Mouse (Mus musculus) intestine, postnatal 0 days (tissue): Measurements from ENCODE around the gene Dnaic2. TPM values are rescaled to one million over a fixed set of nuclear protein-coding genes. Genes with fewer than 3 reads are reported as not detected.

Experiments used
- ATAC-seq: fragments of 200-750 bp; cut with Nextera tagmentation; 2 replicates; pipeline ENCODE4 v1.8.0; 2017; ENCODE audit warnings: mild to moderate bottlenecking, moderate TSS enrichment, moderate library complexity
- H3K27ac ChIP-seq: fragments of 300-500 bp; sonication (generic); 2 replicates; pipeline ENCODE4 v1.5.1; 2014; ENCODE audit warnings: mild to moderate bottlenecking, low read depth, low read length, moderate library complexity
- H3K27me3 ChIP-seq: fragments of 300-500 bp; sonication (generic); replicated peaks from 2 replicates; pipeline ENCODE4 v1.6.1; 2014; ENCODE audit warnings: low read length, mixed read lengths; ENCODE audit not compliant: control insufficient read depth, insufficient read depth
- H3K36me3 ChIP-seq: fragments of 300-500 bp; sonication (generic); 2 replicates; pipeline ENCODE4 v1.6.1; 2014; ENCODE audit warnings: mild to moderate bottlenecking, moderate library complexity; ENCODE audit not compliant: control insufficient read depth, insufficient read depth
- H3K4me1 ChIP-seq: fragments of 300-500 bp; sonication (generic); replicated peaks from 2 replicates; pipeline ENCODE4 v1.6.1; 2014; ENCODE audit warnings: antibody characterized with exemption, low read length, mixed read lengths; ENCODE audit not compliant: control insufficient read depth, insufficient read depth
- H3K4me2 ChIP-seq: fragments of 300-500 bp; sonication (generic); replicated peaks from 2 replicates; pipeline ENCODE4 v1.6.1; 2014; ENCODE audit warnings: low read depth, mild to moderate bottlenecking, moderate library complexity
- H3K4me3 ChIP-seq: fragments of 300-500 bp; sonication (generic); 2 replicates; pipeline ENCODE4 v1.5.1; 2014; ENCODE audit warnings: low read depth, low read length
- H3K9ac ChIP-seq: fragments of 300-500 bp; sonication (generic); 2 replicates; pipeline ENCODE4 v1.6.1; 2014; ENCODE audit warnings: mild to moderate bottlenecking, low read depth, low read length
- H3K9me3 ChIP-seq: fragments of 300-500 bp; sonication (generic); 2 replicates; pipeline ENCODE4 v1.6.1; 2016; ENCODE audit warnings: mixed run types; ENCODE audit not compliant: control insufficient read depth
- CTCF ChIP-seq: sonication (generic); IDR thresholded peaks from 2 replicates; pipeline ENCODE4 v1.5.1; 2016; ENCODE audit warnings: low read depth, mild to moderate bottlenecking, control low read depth, antibody characterized with exemption, moderate library complexity
- WGBS: fragments of 180-500 bp; shearing (Covaris S2); extraction: QIAGEN DNeasy Blood & Tissue Kit; methylation state at CpG from one replicate; pipeline ENCODE4 v1.1.7; 2014; 5-methylcytosine and 5-hydroxymethylcytosine counted together
- polyA plus RNA-seq: library from polyadenylated mRNA; unstranded; fragments of >200 nt; fragmentation: Nextera tagmentation; extraction: Ambion mirVana; gene quantifications from 2 replicates; pipeline ENCODE4 v1.2.1, GENCODE M21; 2015

The Dnaic2 gene
- polyA plus RNA-seq: 0.12 and 0.22 TPM in 2 replicates

GRCm38 (mm10) chr11:114726965-114727825 lies at the start of gene Dnaic2:
Dnaic2 (plus strand) TSS chr11:114727408.
- TF ChIP-seq CTCF: no peak
- H3K9me3 ChIP-seq: no peaks in the 10 kb centered on the region
- peak; percentile 32; the same call in 1 of the 2 replicates for ATAC-seq
- no peak within 1 kb of the TSS for H3K9ac ChIP-seq
- no peaks in the 10 kb centered on the region for H3K36me3 ChIP-seq
- peak within 1 kb of the TSS; percentile 66 for H3K4me2 ChIP-seq
- H3K4me3 ChIP-seq: peak within 1 kb of the TSS; percentile 28
- H3K4me1 ChIP-seq: peaks cover 3% of the 10 kb centered on the region; the same call in 1 of the 2 replicates
- no peaks in the 10 kb centered on the region; the same call in 1 of the 2 replicates for H3K27me3 ChIP-seq
- WGBS: 12% methylated on average over 34 of the region's 34 CpGs
- H3K27ac ChIP-seq: no peak within 1 kb of the TSS

DNA sequence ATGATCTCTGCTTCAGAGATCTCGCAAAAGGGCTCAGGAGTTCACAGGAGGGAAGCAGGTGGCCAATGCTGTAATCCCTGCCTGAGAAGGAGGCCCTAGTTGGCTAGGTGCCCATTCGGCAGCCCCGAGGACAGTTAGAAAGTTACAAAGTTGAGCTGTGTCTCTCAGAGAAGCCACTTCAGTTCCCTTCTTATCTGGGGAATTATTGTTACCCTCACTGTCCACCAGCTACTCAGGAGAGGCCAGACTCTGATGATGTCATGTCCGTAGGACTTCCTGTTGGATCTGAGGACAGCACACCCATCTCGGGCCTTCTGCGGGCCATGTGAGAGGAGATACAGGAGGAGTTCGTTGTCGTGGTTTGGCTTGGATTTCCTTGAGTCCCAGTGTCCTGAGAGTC lies 47.6 kb upstream of the Dnaic2 start:
- TF ChIP-seq CTCF: no peak
- no peaks in the 10 kb centered on the region for H3K9me3 ChIP-seq
- H3K4me3 ChIP-seq: no peak overlapping the region
- no peak overlapping the region for H3K9ac ChIP-seq
- H3K4me1 ChIP-seq: peaks cover 10% of the 10 kb centered on the region; the same call in 1 of the 2 replicates
- peak overlapping the region; percentile 66 for H3K27ac ChIP-seq
- H3K27me3 ChIP-seq: no peaks in the 10 kb centered on the region
- H3K36me3 ChIP-seq: no peaks in the 10 kb centered on the region
- ATAC-seq: peak; percentile 8; the same call in 1 of the 2 replicates
- peak overlapping the region; percentile 30; the same call in 1 of the 2 replicates for H3K4me2 ChIP-seq
- 18% methylated on average over 8 of the region's 8 CpGs for WGBS

GRCm38 (mm10) chr11:114680291-114680690 lies 46.9 kb upstream of the Dnaic2 start:
- no peaks in the 10 kb centered on the region for H3K36me3 ChIP-seq
- no peaks in the 10 kb centered on the region for H3K27me3 ChIP-seq
- H3K27ac ChIP-seq: no peak overlapping the region
- no peak for ATAC-seq
- no peak overlapping the region for H3K4me3 ChIP-seq
- 45% methylated on average over 10 of the region's 10 CpGs for WGBS
- peaks cover 10% of the 10 kb centered on the region; the same call in 1 of the 2 replicates for H3K4me1 ChIP-seq
- no peak overlapping the region for H3K9ac ChIP-seq
- no peak overlapping the region for H3K4me2 ChIP-seq
- H3K9me3 ChIP-seq: no peaks in the 10 kb centered on the region
- TF ChIP-seq CTCF: no peak

DNA sequence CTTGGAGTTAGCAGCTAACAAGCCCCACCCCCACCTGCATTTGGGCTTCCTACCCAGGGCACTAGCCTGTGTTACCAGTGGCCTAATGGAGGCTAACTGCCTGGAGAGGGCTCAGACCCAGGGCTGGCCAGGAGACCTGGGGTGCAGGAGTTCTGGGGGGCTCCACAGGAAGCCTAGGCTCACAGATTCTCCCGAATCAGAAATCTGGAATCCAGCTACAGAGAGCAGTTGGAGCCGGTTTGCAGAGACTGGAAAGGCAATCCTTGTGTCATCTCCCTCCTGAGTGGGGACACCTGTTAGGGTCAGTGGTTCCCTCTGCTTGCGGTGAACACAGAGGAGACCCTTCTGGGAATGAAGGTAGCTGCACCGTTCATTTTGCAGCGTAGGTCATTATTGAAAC lies 46.2 kb upstream of the Dnaic2 start:
- H3K4me2 ChIP-seq: no peak overlapping the region
- H3K4me1 ChIP-seq: peaks cover 10% of the 10 kb centered on the region; the same call in 1 of the 2 replicates
- WGBS: 58% methylated on average over 5 of the region's 5 CpGs
- H3K4me3 ChIP-seq: no peak overlapping the region
- no peaks in the 10 kb centered on the region for H3K27me3 ChIP-seq
- no peak overlapping the region; the same call in 1 of the 2 replicates for H3K27ac ChIP-seq
- H3K9me3 ChIP-seq: no peaks in the 10 kb centered on the region
- ATAC-seq: no peak
- TF ChIP-seq CTCF: no peak
- H3K9ac ChIP-seq: no peak overlapping the region
- H3K36me3 ChIP-seq: 0 out of 2 replicates have a peak, but pooled peaks cover 4% of the 10 kb centered on the region

GRCm38 (mm10) chr11:114682321-114682900 lies 44.8 kb upstream of the Dnaic2 start:
- Histone ChIP-seq H3K9ac (no peak overlapping the region), H3K27me3 (no peaks in the 10 kb centered on the region), H3K4me1 (peaks cover 10% of the 10 kb centered on the region; the same call in 1 of the 2 replicates), H3K36me3 (peaks cover 14% of the 10 kb centered on the region; the same call in 1 of the 2 replicates), H3K9me3 (no peaks in the 10 kb centered on the region), H3K4me2 (no peak overlapping the region), H3K4me3 (no peak overlapping the region), H3K27ac (no peak overlapping the region)
- ATAC-seq: no peak
- no peak for TF ChIP-seq CTCF
- 86% methylated on average over 13 of the region's 13 CpGs for WGBS
